Mouse (Mus musculus) liver, adult 2 months (tissue): ENCODE measurements at regions not wholly inside any gene's neighbourhood (a gene's known extent, or its start where the extent isn't known, plus 50 kb on each side); places are given as distances from the start of the nearest gene placed in this dataset.

Experiments
- DNase-seq: peaks from one replicate; pipeline ENCODE4 v3.0.0-alpha.2; 2011; ENCODE audit warnings: low read depth, low spot score; ENCODE audit errors: extremely low read depth
- H3K27ac ChIP-seq: fragments of 200-500 bp; replicated peaks from 2 replicates; pipeline ENCODE4 v1.5.1; 2012; ENCODE audit warnings: low read depth, mild to moderate bottlenecking, control low read depth, inconsistent platforms, low read length; ENCODE audit not compliant: insufficient read depth
- H3K27me3 ChIP-seq: fragments of 200-500 bp; 2 replicates; pipeline ENCODE4 v1.6.1; 2012; ENCODE audit warnings: mild to moderate bottlenecking, moderate library complexity, low read length, inconsistent platforms; ENCODE audit not compliant: control insufficient read depth, insufficient read depth
- H3K36me3 ChIP-seq: fragments of 200-500 bp; 2 replicates; pipeline ENCODE4 v1.6.1; 2012; ENCODE audit warnings: low read length, inconsistent platforms; ENCODE audit not compliant: control insufficient read depth, insufficient read depth
- H3K4me1 ChIP-seq: fragments of 200-500 bp; 2 replicates; pipeline ENCODE4 v1.6.1; 2011; ENCODE audit warnings: low read length; ENCODE audit not compliant: control insufficient read depth, insufficient read depth
- H3K4me3 ChIP-seq: fragments of 200-500 bp; 2 replicates; pipeline ENCODE4 v1.5.1; 2011; ENCODE audit warnings: low read depth, mild to moderate bottlenecking, control low read depth, low read length, moderate library complexity; ENCODE audit not compliant: insufficient read depth
- H3K79me2 ChIP-seq: fragments of 200-500 bp; 2 replicates; pipeline ENCODE4 v1.6.1; 2012; ENCODE audit warnings: inconsistent platforms, mild to moderate bottlenecking, low read length, moderate library complexity; ENCODE audit not compliant: control insufficient read depth, insufficient read depth
- H3K9ac ChIP-seq: fragments of 200-500 bp; 2 replicates; pipeline ENCODE4 v1.6.1; 2012; ENCODE audit warnings: low read depth, mild to moderate bottlenecking, control low read depth, inconsistent platforms, low read length
- CTCF ChIP-seq: fragments of 200-500 bp; IDR thresholded peaks from 2 replicates; pipeline ENCODE4 v1.5.1; 2011; ENCODE audit warnings: low read depth, low read length, control low read depth
- POLR2A ChIP-seq: fragments of 200-500 bp; IDR thresholded peaks from 2 replicates; pipeline ENCODE4 v1.6.1; 2011; ENCODE audit warnings: low read length, control low read depth; ENCODE audit not compliant: insufficient read depth; ENCODE audit errors: extremely low read depth
- WGBS: fragments of 180-500 bp; shearing (Covaris S2); methylation state at CpG from one replicate; pipeline ENCODE4 v1.1.7; 2018; 5-methylcytosine and 5-hydroxymethylcytosine counted together

DNA sequence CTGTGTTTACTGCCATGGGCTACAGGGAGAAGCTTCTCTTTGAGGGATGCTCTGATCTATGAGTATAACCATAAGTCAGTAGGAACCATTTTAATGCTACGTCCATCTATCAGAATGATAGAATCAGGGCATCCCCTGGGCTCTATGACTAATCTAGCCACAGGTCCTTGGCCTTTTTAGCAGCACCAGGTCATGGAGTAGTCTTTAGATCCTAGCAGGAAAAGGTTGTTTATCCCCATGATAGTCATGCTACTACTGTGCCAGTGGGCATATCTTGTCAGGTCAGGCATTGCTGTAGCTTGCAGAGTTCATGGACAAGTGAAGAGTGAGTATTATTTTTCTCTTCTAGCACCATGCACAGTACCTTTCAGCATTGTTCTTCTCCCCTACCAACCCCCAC, 226.2 kb upstream of the Id2 start:
- H3K27me3 ChIP-seq, result no peaks in the 10 kb centered on the region

DNA sequence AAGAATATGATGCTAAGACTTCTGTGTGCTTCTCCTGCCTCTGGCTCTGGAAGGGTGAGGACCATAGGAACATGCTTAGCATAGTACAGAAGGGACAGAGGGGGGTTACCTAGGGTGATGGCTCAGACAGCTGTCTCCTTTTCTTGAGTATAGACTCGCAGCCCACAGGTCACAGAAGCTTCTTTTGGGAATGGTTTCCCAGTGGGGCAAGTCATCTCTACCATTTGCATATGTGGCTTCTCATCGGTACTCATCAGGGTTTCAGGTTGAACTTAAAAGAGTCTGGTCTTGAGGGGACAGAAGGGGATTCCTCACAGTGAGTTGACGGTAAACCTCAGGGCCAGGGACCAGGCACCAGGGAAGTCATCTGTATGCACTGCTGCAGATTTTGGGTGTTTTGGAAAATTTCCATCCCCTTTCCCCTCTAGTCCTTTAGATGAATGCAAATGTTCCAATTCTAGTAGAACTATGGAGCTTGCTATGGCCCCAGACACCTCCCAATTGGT, 223.4 kb upstream of the Id2 start:
- DNase-seq, result no peak
- no peak overlapping the region for H3K4me3 ChIP-seq
- H3K9ac ChIP-seq, result no peak overlapping the region
- H3K27ac ChIP-seq, result no peak overlapping the region
- no peaks in the 10 kb centered on the region for H3K36me3 ChIP-seq
- WGBS, result 93% methylated on average over 3 of the region's 3 CpGs
- no peaks in the 10 kb centered on the region for H3K4me1 ChIP-seq
- H3K79me2 ChIP-seq, result no peaks in the 10 kb centered on the region
- TF ChIP-seq POLR2A, result no peak
- TF ChIP-seq CTCF, result no peak
- H3K27me3 ChIP-seq, result no peaks in the 10 kb centered on the region

More for the DNA sequence above, 226.2 kb upstream of the Id2 start:
- no peak overlapping the region for H3K9ac ChIP-seq
- no peaks in the 10 kb centered on the region for H3K79me2 ChIP-seq
- H3K27ac ChIP-seq, result no peak overlapping the region
- no peak for DNase-seq
- H3K4me3 ChIP-seq, result no peak overlapping the region
- no peaks in the 10 kb centered on the region for H3K4me1 ChIP-seq
- no peaks in the 10 kb centered on the region for H3K36me3 ChIP-seq
- 92% methylated on average over 1 of the region's 1 CpGs for WGBS
- TF ChIP-seq POLR2A (no peak), CTCF (no peak)

DNA sequence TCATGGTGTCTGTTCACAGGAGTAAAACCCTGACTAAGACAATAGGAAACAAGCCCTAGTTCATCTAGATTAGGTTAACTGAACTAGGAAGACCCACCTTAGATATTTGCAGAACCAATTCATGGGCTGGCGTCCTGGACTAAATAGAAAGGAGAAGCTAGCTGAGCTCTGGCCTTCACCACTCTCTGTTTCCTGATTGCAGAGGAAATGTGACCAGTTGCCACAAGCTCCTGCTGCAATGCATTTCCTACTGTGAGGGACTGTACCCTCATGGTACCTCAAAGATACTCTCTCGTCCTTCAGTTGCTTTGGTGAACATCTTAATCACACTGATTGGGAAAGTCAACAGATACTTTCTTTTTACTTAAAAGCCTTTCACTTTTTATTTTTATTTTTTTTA, 222.9 kb upstream of the Id2 start:
- H3K27ac ChIP-seq, result no peak overlapping the region
- WGBS, result 80% methylated on average over 2 of the region's 2 CpGs

DNA sequence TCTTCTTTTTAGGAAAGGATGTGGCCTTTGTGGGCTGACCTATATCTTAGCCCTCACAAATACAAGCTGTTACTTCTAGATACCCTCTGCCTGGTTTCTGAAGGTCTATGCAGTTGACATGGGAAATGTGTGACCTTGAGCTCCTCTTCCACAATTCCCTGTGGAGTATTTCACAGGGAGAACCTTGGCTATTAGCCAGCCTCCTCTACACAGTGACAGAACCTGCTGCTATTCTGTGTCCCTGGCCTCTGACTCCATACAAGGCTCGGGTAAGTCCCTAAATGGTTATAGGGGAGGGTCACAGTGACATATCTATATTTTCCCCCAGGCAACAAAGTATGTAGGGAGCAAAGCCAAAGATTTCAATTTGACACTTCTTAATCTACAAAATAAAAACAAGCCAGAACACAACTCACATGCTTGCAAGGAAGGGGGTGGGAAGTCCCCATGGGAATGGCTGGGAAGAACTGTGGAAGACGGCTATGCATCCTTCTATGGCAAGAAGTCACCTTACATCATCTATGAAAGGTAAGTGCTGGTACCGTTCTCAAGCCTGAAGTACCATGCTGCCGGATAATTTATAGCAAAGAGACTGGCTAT, 221.2 kb upstream of the Id2 start:
- no peaks in the 10 kb centered on the region for H3K27me3 ChIP-seq
- H3K79me2 ChIP-seq, result no peaks in the 10 kb centered on the region
- H3K36me3 ChIP-seq, result no peaks in the 10 kb centered on the region
- no peak overlapping the region for H3K9ac ChIP-seq
- no peak overlapping the region for H3K27ac ChIP-seq
- no peak overlapping the region for H3K4me3 ChIP-seq
- WGBS, result 81% methylated on average over 4 of the region's 4 CpGs
- DNase-seq, result no peak
- TF ChIP-seq CTCF (no peak), POLR2A (no peak)
- no peaks in the 10 kb centered on the region for H3K4me1 ChIP-seq

More for the DNA sequence above, 222.9 kb upstream of the Id2 start:
- no peak for TF ChIP-seq CTCF
- no peak for TF ChIP-seq POLR2A
- peak; percentile 13 for DNase-seq
- Histone ChIP-seq H3K4me1 (no peaks in the 10 kb centered on the region), H3K9ac (no peak overlapping the region), H3K79me2 (no peaks in the 10 kb centered on the region), H3K36me3 (no peaks in the 10 kb centered on the region), H3K27me3 (no peaks in the 10 kb centered on the region), H3K4me3 (no peak overlapping the region)

DNA sequence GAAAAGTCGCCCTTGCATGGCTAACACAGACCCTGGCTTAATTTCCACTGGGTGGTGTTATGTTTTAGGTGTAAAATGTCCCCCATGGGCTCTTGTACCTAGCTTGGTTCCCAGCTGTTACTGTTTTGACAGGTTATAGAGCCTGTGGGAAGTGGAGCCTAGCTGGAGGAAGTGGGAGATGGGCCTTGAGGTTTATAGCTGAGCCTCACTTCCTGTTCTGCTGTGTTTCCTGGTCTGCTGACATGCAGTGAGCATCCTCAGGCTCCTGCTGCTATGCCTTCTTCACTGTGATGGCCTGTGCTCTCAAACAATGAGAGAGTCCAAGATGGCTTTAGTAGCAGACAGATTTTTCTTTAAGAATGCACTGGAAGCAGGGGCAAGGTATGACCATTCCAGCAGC, 219.0 kb upstream of the Id2 start:
- no peaks in the 10 kb centered on the region for H3K27me3 ChIP-seq
- DNase-seq, result peak; percentile 19
- H3K4me3 ChIP-seq, result no peak overlapping the region
- H3K4me1 ChIP-seq, result no peaks in the 10 kb centered on the region; the same call in 1 of the 2 replicates
- no peak overlapping the region for H3K9ac ChIP-seq
- no peak for TF ChIP-seq CTCF
- TF ChIP-seq POLR2A, result no peak
- no peaks in the 10 kb centered on the region for H3K36me3 ChIP-seq
- 93% methylated on average over 1 of the region's 1 CpGs for WGBS
- no peak overlapping the region for H3K27ac ChIP-seq
- no peaks in the 10 kb centered on the region for H3K79me2 ChIP-seq

DNA sequence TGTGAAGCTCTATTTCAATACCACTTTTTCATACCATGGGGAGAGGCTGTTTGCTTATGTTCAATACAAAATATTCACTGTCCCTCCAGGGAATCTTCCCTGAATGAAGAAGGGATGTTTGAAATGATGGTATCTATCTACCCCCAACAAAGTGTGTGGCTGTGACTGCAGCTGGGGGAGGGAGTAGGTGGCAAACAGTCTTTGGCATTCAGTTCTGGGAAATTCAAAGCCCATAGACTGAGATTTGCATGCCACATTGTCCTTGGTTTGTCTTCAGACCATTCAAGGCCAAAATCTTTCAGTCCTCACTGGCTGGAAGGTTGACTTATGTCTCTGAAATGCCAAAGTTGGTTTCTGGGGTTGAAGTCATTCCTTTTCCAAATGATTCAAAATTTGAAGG, 216.3 kb upstream of the Id2 start:
- DNase-seq, result no peak
- H3K36me3 ChIP-seq, result no peaks in the 10 kb centered on the region
- TF ChIP-seq CTCF (no peak), POLR2A (no peak)
- no peaks in the 10 kb centered on the region for H3K27me3 ChIP-seq
- H3K4me1 ChIP-seq, result peaks cover 4% of the 10 kb centered on the region
- H3K4me3 ChIP-seq, result no peak overlapping the region
- no peak overlapping the region for H3K9ac ChIP-seq
- H3K79me2 ChIP-seq, result no peaks in the 10 kb centered on the region
- H3K27ac ChIP-seq, result no peak overlapping the region
